Mouse (Mus musculus): Measurements from ENCODE around the gene Eno3.

DNA sequence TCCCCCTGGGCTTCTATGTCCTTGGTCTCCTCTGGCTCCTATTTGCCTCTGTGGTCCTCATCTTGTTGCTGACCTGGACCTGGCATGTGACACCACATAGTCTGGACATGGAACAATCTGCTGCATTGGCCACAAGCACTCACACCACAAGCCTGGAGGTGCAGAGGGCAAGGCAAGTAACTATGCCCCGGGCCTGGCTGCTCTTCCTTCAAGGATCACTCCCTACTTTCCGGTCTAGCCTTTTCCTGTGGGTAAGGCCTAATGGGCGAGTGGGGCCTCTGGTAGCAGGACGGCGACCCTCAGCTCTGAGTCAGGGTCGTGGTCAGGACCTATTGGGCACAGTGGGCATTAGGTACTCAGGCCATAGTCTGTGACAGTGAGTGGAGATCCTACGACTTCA, 15.8 kb upstream of the Eno3 start:
- TF ChIP-seq CTCF (IDR thresholded peaks at IDR 0.05; ENCODE audit: low read depth, low read length) (no peak), EP300 (IDR thresholded peaks at IDR 0.05; ENCODE audit: insufficient read depth, low read depth, low read length) (no peak)
